Mouse (Mus musculus): Measurements from ENCODE around the gene Enkd1.
A peak's percentile ranks its signal among the peaks of the same experiment; 100 is the strongest.

The Enkd1 gene

GRCm38 (mm10) chr8:105707498-105708403 lies at the start of gene Enkd1, which contains the start of gene 4933405L10Rik:
Gene Enkd1 (minus strand): TSS chr8:105708210.
Gene 4933405L10Rik (plus strand): TSS chr8:105707655.
- peak; percentile 88 for DNase-seq

GRCm38 (mm10) chr8:105754688-105755087 lies 46.7 kb upstream of the Enkd1 start:
- DNase-seq = no peak

- no peak for DNase-seq
Measured at GRCm38 (mm10) chr8:105753916-105754315, 45.9 kb upstream of the Enkd1 start.

DNA sequence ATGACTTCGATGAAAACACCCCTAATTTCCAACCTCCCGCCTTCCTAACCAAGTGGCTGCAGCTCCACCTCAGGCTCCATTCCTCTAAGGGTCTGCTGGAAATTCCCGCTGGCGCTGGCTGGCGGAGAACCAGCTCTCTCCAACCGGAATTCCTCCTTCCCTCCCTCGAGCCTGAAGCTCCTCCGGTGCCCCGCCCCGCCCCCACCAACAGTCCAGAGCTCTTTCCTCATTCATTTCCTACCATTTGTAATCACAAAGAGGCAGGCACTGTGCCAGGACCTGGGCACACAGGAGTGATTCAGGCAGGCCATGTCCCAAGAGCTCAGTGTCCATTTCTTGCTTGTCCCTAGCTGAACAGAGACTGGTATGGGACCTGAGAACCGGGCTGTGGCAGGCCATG lies 42.6 kb upstream of the Enkd1 start:
- DNase-seq = no peak

DNA sequence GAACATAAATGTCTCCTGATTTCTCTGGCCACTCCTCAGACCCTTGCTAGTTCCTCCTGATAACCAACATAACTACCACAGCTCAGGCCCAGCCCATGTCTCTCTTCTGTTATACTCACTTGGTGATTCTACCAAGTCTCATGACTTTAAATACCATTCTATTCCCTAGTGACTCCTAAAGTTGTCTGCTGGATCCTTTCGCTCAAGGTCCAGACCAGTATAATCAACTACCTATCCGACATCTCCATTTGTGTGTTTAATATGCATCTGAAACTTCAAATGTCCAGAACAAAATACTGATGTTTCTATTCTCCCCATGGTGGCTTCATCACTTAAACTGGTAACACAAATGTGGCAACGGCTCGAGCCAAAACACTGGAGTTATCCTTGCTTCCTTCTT lies 35.3 kb upstream of the Enkd1 start:
- DNase-seq = no peak

GRCm38 (mm10) chr8:105739216-105739615 lies 31.2 kb upstream of the Enkd1 start:
- no peak for DNase-seq

- DNase-seq = no peak
Measured at GRCm38 (mm10) chr8:105732186-105732585, 24.2 kb upstream of the Enkd1 start.

DNA sequence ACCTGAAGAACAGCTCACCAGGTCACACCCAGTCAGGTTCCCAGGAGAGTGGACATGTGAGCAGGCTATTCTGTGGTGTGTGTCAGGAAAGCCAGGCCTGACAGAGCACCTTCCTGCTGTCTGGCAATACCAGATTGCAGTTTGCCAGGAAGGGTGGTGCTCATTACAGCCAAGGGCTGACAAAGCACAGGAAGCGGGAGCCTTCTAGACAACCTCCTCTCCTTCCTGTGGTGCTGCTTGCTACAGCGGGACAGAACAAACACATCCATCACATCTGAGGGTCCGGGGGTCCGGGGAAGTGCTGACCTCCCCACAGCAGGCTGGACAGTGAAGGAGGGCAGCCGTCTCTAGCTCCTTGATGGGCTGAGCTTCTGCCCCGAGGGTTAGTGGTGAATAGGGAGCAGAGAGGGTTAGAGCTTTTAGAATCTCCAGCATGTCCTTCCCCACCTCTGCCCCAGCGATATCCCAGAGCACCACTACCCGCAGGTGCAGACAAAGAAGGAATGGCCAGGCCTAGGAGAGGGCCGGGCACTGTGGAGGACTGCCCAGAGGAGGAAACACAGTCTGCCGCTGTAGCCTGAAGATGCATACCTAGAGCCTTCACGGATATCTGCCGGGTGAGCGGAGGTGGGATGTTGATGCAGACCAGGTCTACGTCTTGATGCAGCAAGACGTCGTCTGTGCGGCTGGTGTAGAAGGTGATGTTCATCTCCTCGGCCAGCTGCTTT lies 19.6 kb upstream of the Enkd1 start:
- peak; percentile 38 for DNase-seq

DNA sequence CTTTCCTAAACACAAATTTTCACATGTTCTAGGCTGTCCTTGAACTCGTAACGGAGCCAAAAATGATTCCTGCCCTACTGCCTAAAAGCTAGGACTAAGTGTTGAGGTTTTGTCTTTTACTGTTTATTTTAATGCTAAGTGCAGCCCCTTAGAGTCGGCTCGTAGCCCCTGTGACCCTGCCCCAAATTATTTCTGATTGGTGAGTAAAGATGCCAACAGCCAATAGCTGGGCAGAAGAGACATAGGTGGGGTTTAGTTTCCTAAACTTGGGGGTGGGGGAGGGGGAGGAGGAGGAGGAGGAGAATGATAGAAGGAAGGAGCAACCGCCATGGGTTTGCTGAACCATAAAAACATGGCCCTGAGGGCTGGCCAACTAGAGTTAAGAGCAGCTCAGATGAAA lies 17.7 kb upstream of the Enkd1 start:
- DNase-seq = no peak

DNA sequence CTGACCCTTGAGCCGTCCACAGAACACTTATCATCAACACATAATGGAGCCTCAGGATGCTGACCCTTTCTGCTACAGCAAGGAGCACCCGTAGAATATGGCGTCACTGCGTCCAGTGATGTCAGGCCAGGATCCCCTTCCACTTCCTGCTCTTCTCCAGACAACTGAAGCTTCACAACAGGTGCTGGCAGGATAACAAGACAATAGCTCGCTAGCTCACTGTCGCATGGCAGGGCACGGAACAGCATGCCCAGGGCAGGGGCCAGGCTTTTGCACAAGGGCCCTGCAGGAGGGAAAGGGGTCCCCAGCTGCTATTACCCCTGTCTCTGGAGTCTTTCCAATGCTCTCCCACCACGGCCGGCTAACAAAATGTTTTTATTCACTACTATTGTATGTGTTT lies 14.9 kb upstream of the Enkd1 start:
- DNase-seq = no peak

- no peak for DNase-seq
Measured at GRCm38 (mm10) chr8:105719637-105720036, 11.6 kb upstream of the Enkd1 start.

- no peak for DNase-seq
Measured at GRCm38 (mm10) chr8:105716302-105716945, 8.4 kb upstream of the Enkd1 start.

GRCm38 (mm10) chr8:105715042-105715441 lies 7.0 kb upstream of the Enkd1 start:
- DNase-seq = no peak

DNA sequence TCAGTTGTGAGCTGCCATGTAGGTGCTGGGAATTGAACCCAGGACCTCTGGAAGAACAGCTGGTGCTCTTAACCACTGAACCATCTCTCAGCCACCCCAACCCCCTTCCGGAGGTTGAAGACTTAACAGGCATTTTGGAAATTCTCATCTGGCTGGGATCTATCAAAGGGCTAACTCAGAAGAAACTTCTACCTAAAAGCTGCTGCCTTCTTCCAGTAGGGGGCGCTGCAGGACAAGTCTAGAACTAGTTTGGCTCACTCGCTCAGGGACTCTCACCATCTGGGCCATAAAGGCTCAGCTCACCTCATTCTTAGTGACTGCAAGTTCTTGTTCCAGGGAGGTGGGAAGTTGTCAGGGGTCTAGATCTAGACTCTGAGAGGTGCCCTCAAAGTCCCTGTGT lies 6.1 kb upstream of the Enkd1 start:
- peak; percentile 95 for DNase-seq

GRCm38 (mm10) chr8:105712286-105712685 lies 4.3 kb upstream of the Enkd1 start:
- no peak for DNase-seq

- peak; percentile 35 for DNase-seq
Measured at GRCm38 (mm10) chr8:105709317-105709716, 1.3 kb upstream of the Enkd1 start.

DNA sequence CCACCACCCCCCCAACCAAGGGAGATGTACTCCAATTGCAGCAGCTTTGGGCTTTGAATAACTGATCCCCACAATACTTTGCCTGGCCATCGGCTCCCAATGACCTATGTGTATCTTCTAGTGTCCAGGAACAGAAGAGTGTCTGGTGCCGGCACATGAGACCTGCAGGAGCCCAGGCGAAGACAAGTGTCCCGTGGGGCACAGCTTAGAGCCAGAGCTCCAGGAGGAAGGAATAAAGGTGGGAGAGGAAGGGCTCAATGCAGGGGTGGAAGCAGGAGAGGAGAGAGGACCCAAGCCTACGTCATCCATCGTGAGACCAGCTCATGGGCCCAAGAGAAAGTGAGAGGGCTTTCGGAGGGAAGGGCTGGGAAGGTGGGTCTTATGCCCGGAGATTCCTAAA lies 665 bp upstream of the Enkd1 start:
- DNase-seq = peak; percentile 20

DNA sequence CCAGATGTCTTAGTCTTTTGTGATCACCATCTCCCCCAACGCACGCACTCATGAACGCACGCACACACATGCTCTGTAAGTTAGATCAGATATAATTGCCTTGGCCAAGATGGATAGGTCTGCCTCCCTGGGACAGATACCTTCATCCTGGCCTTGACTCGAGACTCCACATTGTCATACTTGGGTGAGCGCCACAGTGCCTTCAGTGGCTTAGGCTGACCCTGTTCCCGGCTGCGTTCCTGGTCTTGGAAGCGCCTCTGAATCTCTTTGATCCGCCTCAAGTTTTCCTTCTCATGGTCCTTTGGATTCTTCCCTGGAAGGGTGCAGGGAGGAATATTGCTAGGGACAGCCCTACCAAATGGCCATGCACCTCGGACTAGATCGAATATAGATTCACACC lies 1.6 kb downstream of the Enkd1 start:
- DNase-seq = no peak

DNA sequence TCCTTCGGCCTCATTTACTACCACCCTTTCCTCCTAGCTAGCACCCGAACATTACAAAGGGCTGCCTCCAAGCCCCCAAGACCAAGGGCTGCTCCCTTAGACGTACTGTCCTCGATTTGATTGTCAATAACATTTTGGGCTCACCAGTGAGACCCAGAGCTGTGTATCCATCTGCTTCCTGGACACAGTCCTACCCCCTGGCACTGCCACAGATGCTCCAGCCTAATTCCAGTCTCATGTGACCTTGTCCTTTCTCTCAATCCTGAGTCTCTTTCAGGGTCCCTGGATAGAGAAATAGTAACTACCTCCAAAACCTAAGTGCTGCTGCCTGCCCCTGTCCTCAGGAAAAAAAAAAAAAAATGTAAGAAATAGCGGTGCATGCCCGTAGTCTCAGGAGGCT lies 3.1 kb downstream of the Enkd1 start:
- DNase-seq = no peak

DNA sequence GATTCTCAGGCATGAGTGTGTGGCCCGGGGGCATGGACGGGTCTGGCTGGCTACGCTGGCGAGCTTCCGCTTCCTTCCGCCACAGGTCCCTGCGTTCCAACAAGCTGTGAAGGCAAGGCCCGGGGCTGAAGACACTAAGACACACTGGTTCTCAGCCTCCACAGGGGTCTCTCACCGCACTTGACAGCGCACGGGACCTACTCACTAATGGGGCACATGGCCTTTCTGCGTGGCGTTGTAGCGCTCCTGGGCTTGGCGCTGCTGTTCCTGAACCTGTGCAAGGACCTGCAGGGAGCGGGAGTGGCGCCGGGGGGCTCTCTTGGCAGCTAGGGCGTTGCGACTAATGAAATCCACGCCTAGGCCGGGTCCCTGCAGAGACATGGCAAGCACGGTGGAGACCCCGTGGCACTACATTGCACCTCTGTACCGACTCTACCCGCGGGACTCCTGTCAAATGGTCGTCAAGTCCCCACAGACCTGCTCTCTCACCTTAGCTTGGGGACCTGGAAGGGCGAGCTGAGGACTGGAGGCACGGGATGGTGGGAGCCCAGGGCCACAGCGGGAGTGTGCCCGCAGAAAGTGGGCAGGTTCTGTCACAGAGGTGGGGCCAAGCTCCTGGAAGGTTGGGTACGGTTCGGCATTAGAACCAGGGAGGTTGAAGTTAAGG lies 3.7 kb downstream of the Enkd1 start:
- DNase-seq = peak; percentile 23

GRCm38 (mm10) chr8:105702731-105703415 lies 5.1 kb downstream of the Enkd1 start:
- peak; percentile 22 for DNase-seq

DNA sequence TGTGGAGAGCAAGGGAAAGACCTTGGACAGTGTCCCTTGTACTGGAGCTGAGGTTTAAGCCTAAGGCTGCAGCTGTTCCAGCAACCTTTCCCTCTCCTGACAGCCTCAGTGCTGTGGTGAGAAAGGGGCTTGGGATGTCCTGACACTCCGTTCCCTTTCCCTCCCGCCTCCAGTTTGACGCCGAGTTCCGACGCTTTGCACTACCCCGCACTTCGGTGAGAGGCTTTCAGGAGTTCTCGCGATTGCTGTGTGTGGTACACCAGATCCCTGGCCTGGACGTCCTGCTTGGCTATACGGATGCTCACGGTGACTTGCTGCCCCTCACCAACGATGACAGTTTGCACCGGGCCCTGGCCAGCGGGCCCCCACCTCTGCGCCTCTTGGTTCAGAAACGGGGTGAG lies 6.0 kb downstream of the Enkd1 start:
- DNase-seq = peak; percentile 30
